Mouse (Mus musculus): Measurements from ENCODE around the gene Exoc3l.

Exoc3l gene

DNA sequence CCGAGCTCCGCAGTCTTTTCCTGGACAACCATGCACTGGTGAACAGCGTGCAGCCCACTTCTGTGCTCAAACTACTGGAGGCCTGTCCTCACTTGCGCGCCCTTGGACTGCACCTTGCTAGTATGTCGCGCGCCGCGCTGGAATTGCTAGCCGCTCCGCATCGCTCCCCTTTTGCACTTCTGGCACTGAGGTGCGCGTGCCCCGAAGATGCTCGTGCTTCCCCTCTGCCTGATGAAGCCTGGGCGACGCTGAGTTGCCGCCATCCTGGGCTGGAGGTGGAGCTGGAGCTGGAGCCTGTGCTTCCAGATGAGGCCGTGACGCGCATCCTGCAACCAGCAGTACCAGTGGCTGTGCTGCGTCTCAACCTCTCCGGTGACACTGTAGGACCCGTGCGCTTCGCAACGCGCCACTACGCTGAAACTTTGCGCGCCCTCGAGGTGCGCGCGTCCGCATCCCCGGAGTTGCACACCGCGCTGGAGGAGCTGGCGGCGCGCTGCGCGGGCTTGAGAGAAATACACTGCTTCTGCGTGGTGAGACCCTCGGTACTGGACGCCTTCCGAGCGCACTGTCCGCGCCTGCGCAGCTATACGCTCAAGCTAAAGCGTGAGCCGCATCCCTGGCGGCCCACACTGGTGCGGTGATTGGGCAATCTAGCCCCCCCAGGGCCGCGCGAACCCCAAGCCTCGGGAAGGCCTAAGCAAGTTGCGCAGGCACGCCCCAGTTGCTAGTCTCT lies 27.4 kb downstream of the Exoc3l start:
- no peak for DNase-seq (ENCODE audit: low spot score)

GRCm38 (mm10) chr8:105266775-105267174 lies 29.1 kb downstream of the Exoc3l start:
- DNase-seq (ENCODE audit: low spot score) = no peak

- DNase-seq (ENCODE audit: low spot score) = no peak
These were observed 30.8 kb downstream of the Exoc3l start for GRCm38 (mm10) chr8:105265128-105265527.

GRCm38 (mm10) chr8:105264024-105264982 lies 31.6 kb downstream of the Exoc3l start, which contains the start of the genes Tradd and Fbxl8:
Gene Tradd (minus strand): TSS chr8:105264609.
Gene Fbxl8 (plus strand): TSS chr8:105264648.
- DNase-seq (ENCODE audit: low spot score) = peak; percentile 62

DNA sequence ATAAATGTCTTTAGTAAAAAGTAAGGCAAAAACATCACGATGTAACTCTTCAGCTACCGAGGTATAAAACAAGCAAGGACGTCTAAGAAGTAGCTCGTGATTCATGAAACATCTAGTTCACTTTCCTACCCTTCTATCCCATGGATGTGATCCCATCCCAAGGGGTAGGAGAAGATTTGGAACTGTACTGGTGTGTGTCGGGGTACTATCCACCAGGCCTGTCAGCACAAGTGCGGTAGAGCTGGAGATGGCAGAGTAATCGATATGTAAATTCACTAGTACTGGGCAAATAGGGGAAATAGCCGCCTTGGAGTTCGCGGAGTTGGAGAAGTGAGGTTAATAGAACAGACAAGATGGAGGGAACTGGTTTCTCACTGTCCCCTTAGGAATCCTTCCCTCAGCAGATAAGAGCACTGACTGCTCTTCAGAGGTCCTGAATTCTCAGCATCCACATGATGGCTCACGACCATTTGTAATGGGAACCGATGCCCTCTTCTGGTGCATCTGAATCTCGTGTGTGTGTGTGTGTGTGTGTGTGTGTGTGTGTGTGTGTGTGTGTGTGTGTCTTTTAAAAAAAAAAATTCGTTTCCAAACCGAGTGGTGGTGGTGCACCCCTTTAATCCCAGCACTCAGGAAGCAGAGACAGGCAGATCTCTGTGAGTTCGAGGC lies 32.5 kb downstream of the Exoc3l start:
- DNase-seq (ENCODE audit: low spot score) = no peak

- no peak for DNase-seq (ENCODE audit: low spot score)
These were observed 34.4 kb downstream of the Exoc3l start for GRCm38 (mm10) chr8:105261326-105261980.

DNA sequence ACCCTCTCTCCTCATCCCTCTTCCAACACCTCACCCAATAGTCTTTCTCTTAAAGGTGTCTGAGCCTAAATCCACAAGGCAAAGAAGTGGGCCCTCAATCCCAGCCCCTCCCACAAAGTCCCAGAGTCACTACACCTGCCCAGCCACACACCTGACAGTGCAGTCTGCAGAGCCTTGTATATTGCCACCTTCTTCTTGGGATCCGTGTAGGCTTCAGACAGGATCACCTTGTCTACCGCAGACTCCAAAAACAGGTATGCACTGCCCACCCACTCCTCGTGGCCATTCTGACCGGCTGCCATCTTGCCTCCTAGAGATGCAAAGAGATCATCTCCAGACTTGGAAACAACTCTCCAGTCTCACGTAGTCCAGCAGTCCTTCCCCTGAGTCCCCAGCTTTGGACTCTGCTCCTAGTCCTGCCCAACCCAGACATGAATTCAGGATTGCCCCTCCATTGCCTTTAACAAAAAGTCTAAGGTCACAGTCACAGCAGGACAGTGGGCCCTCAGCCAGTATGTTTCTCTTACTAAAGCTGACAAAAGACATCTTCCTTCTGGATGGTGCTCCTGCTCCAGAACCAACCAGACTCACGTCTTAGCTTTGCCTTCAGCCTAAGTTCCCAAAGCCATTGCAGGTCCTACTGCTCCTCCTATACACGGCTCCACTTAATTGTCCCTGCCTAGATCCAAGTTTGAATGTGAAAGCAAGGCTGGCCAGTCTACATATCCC lies 35.4 kb downstream of the Exoc3l start:
- DNase-seq (ENCODE audit: low spot score) = no peak

DNA sequence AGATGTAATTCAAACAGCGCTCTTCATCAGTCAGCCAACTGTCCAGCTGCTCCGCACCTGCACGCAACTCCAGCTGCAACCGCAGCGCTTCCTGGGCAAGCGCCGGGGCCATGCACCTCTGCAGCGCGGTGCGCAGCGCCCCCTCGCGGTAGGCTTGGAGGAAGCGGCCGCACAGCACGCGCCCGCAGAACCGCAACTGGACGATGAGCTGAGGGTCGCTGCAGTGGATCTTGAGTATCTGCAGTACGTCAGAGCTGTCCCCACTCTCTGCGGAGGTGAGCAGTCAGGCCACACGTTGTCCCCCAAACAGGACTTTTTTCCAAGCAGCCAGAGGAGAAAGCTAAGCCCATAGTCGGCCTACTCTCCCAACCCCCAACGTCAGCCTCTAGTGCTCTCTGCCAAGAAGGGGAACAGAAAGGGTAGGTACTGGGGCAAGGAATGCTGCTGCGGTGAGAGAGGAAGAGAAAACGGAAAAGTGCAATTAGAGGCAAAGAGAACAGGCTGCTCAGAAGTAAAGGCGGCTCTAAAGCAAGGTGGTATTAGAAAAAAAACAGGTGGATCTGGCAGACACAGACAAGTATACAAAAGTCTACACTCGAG lies 36.1 kb downstream of the Exoc3l start:
- peak; percentile 65 for DNase-seq (ENCODE audit: low spot score)

DNA sequence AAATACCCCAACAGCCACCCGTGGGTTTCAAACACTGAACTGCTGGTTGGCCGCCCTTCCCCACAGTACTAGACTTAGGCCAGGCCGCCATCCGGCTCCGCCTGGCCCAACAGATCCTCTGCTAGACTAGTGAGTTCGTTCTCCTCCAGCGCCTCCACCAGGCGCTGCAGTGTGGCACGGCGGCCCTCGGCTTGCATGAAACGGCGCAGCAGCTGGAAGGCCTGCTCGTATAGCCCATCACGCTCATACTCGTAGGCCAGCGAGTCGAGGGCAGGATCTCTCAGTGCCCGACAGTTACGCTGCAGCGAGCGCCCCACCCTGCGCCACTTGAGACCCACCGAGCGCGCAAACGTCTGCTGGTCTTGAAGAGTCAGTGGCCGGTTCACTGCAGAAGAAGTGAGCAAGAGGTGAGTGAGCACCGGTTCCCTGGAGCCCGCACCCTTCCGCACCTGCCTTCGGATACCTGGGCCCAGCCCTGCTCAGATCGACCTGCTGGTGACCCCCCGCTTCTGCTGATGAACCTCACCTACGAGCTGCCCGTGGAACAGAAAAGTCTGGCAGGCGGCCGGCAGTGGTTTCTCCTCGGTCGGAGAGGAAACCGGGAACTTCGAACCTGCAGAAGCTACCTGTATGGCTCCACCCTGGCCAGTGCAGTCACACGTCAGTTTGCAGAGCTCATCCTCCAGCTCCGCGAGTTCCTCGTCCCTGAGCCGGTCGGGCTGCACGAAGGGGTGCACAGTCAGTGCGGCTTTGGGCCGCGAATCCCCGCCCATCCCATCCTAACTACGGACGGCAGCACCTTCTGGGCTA lies 36.8 kb downstream of the Exoc3l start:
- no peak for DNase-seq (ENCODE audit: low spot score)

GRCm38 (mm10) chr8:105257318-105258114 lies 38.4 kb downstream of the Exoc3l start:
- DNase-seq (ENCODE audit: low spot score) = no peak

DNA sequence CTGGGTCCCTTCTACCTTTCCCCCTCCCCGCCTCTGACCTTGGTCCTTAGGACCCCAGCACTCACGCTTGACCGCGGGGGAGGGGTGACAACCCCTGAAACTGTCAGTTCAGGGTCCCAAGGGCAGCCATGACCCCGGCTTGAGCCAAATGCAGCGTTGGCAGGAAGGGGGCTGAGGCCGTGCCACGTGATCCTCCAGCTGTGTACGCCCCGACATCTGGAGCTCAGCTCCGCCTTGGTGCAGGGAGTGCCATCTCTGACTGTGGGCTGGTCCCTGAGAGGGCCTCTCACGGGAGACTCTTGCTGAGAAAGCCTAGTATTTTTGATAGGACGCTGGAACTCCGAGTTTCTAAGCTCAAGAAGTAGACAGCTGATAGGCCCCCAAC lies 40.9 kb downstream of the Exoc3l start, which contains the start of gene B3gnt9:
Gene B3gnt9, minus strand, starts transcription at position 188 of the 385 bp plus-strand sequence.
- DNase-seq (ENCODE audit: low spot score) = peak; percentile 79

- DNase-seq (ENCODE audit: low spot score) = peak; percentile 81
These were observed 41.5 kb downstream of the Exoc3l start for GRCm38 (mm10) chr8:105254152-105254965.

- no peak for DNase-seq (ENCODE audit: low spot score)
These were observed 42.1 kb downstream of the Exoc3l start for GRCm38 (mm10) chr8:105253766-105254151.

DNA sequence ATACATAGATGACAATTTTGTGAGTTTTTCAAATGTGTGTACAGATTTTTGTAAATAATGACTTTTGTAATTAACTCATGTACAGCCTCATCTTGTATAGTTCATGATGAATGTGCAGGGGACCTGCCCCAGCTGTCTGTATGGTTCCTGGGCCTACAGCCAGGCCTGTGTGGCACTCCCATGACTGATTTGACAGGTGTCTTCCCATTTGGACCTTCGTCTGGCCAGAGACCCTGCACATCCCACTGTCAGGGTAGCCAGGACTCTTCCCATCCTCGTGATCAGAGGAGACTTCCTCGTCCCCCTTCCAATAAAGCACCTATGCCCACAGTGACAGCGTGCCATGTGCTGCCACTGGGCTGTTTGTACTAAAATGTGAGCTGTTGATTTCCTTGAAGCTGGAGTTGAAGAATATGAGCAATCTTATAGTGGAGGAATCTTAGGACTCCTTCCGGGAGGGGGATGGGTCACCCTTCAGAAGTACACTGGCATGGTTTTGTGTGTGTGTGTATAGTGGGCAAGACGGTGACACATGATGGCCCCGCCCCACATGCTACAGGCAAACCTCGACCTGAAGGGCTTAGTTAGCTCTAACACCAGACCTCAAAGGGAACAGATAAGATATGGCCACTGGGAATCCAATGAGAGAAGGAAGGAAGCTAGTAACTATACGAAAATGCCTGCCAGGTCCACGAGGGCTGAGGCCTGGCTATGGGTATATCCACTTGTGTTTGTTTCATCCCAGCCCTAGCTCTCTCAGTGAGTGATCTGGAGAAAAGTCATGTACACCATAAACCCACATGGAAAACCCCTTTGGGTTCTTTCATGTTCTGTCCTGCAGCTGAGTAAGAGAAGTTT lies 43.0 kb downstream of the Exoc3l start:
- DNase-seq (ENCODE audit: low spot score) = no peak

GRCm38 (mm10) chr8:105251954-105252353 lies 43.9 kb downstream of the Exoc3l start:
- no peak for DNase-seq (ENCODE audit: low spot score)

GRCm38 (mm10) chr8:105241016-105241415 lies 54.9 kb downstream of the Exoc3l start:
- DNase-seq (ENCODE audit: low spot score) = no peak

All from c-Kit-positive CD71-positive TER-119-positive erythroid progenitor cells, embryonic 14.5 days (primary cell).